Mouse (Mus musculus) MEL (cell line): ENCODE measurements around the gene BC051142.

ENCODE experiments used
- CHD2 ChIP-seq: IDR thresholded peaks from 2 replicates; pipeline ENCODE4 v1.6.1; 2011; ENCODE audit warnings: low read length, improper control_type of control experiment
- CTCF ChIP-seq, 3 experiments: IDR thresholded peaks in 2 of 3; conservative IDR thresholded peaks in 1 of 3; 2 replicates each; pipeline ENCODE4 v1.5.1; 2011 to 2012; ENCODE audit warnings: low read length in 3 of 3, low read depth in 2 of 3, mild to moderate bottlenecking in 2 of 3, improper control_type of control experiment in 1 of 3, inconsistent platforms in 1 of 3, mixed read lengths in 1 of 3, moderate library complexity in 1 of 3; ENCODE audit not compliant: control insufficient read depth in 1 of 3, insufficient read depth in 1 of 3, poor library complexity in 1 of 3, severe bottlenecking in 1 of 3
- E2F4 ChIP-seq: IDR thresholded peaks from 2 replicates; pipeline ENCODE4 v1.6.1; 2011; ENCODE audit warnings: low read depth, low read length, improper control_type of control experiment, borderline replicate concordance
- ETS1 ChIP-seq: IDR thresholded peaks from 2 replicates; pipeline ENCODE4 v1.6.1; 2012; ENCODE audit warnings: low read depth, mild to moderate bottlenecking, inconsistent platforms, low read length, improper control_type of control experiment, moderate library complexity
- GABPA ChIP-seq: IDR thresholded peaks from 2 replicates; pipeline ENCODE4 v1.6.1; 2012; ENCODE audit warnings: low read depth, mild to moderate bottlenecking, inconsistent platforms, low read length, improper control_type of control experiment, moderate library complexity
- HCFC1 ChIP-seq: IDR thresholded peaks from 2 replicates; pipeline ENCODE4 v1.6.1; 2012; ENCODE audit warnings: low read depth, mild to moderate bottlenecking, inconsistent platforms, low read length, improper control_type of control experiment, moderate library complexity
- KAT2A ChIP-seq: conservative IDR thresholded peaks from 2 replicates; pipeline ENCODE4 v1.6.1; 2012; ENCODE audit warnings: low read depth, low read length, improper control_type of control experiment, inconsistent platforms
- MYB ChIP-seq: IDR thresholded peaks from 2 replicates; pipeline ENCODE4 v1.6.1; 2011; ENCODE audit warnings: mild to moderate bottlenecking, low read depth, low read length, improper control_type of control experiment
- POLR2A ChIP-seq, 2 experiments: IDR thresholded peaks; 2 replicates each; pipeline ENCODE4 v1.6.1; 2011 to 2012; ENCODE audit warnings: low read length in 2 of 2, mild to moderate bottlenecking in 2 of 2, control low read depth in 1 of 2, improper control_type of control experiment in 1 of 2, low read depth in 1 of 2, moderate library complexity in 1 of 2; ENCODE audit not compliant: control insufficient read depth in 1 of 2, insufficient read depth in 1 of 2, poor library complexity in 1 of 2
- USF1 ChIP-seq: IDR thresholded peaks from 2 replicates; pipeline ENCODE4 v1.6.1; 2014; ENCODE audit warnings: low read depth, mild to moderate bottlenecking, inconsistent platforms, low read length, improper control_type of control experiment, moderate library complexity

DNA sequence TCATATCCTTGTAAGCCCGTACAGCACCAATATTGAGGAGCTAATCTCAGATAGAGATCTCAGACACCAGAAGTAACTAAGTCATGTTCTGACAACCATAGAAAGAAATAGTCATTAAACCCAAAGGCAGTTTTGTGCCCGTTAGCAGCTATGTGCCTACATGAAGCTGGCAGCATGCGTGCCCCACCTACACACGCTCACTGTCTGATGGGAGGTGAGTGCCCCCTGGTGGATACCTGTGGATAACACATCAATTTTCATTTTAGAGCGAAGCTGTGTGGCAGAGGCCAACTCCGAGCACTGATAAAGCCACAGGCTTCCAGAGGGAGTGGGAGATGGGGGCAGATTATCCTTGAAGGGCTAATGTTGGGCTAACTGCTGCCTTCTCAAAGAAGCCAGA is 12.5 kb downstream of the BC051142 start:
- TF ChIP-seq MYB (no peak), CHD2 (no peak), GABPA (no peak), CTCF (IDR thresholded peaks at IDR 0.05 in 2 of 3, conservative IDR thresholded peaks at IDR 0.05 in 1 of 3; ENCODE audit: control insufficient read depth in 1 of 3, insufficient read depth in 1 of 3, low read depth in 2 of 3, low read length in 3 of 3, poor library complexity in 1 of 3, severe bottlenecking in 1 of 3) (peak; percentile 71 to 86 (median 83)), E2F4 (no peak), ETS1 (no peak), KAT2A (no peak), HCFC1 (no peak), USF1 (no peak), POLR2A (IDR thresholded peaks at IDR 0.05; ENCODE audit: control insufficient read depth in 1 of 2, insufficient read depth in 1 of 2, low read depth in 1 of 2, low read length in 2 of 2, poor library complexity in 1 of 2) (no peak)
